Mouse (Mus musculus): ENCODE results near the gene Enah. TPM values are rescaled to one million over a fixed set of nuclear protein-coding genes. Genes with fewer than 3 reads are reported as not detected.
A peak's percentile ranks its signal among the peaks of the same experiment; 100 is the strongest.

The Enah gene
- polyA plus RNA-seq, 1 experiment from 2014 or later = 22.7 TPM

- Histone ChIP-seq H3K9me3 (replicated peaks) (no peaks in the 10 kb centered on the region), H3K9ac (no peak overlapping the region), H3K4me3 (no peak overlapping the region), H3K27ac (ENCODE audit: poor library complexity, severe bottlenecking) (no peak overlapping the region), H3K36me3 (peaks cover 36% of the 10 kb centered on the region), H3K4me2 (no peak overlapping the region), H3K4me1 (replicated peaks) (peaks cover 25% of the 10 kb centered on the region), H3K27me3 (replicated peaks) (no peaks in the 10 kb centered on the region)
- 85% methylated on average over 11 of the region's 11 CpGs for WGBS
- no peak for ATAC-seq (ENCODE audit: insufficient number of reproducible peaks, low FRiP score)
Measured at GRCm38 (mm10) chr1:181901706-181902373, 118.0 kb downstream of the Enah start.

- no peak for ATAC-seq (ENCODE audit: insufficient number of reproducible peaks, low FRiP score)
- peaks cover 25% of the 10 kb centered on the region for H3K4me1 ChIP-seq (replicated peaks)
- H3K9ac ChIP-seq = no peak overlapping the region
- no peak overlapping the region for H3K27ac ChIP-seq (ENCODE audit: poor library complexity, severe bottlenecking)
- H3K36me3 ChIP-seq = peaks cover 27% of the 10 kb centered on the region
- WGBS = 45% methylated on average over 1 of the region's 1 CpGs
- no peaks in the 10 kb centered on the region for H3K27me3 ChIP-seq (replicated peaks)
- no peak overlapping the region for H3K4me2 ChIP-seq
- H3K4me3 ChIP-seq = no peak overlapping the region
- H3K9me3 ChIP-seq (replicated peaks) = no peaks in the 10 kb centered on the region
Measured at GRCm38 (mm10) chr1:181900846-181901245, 118.9 kb downstream of the Enah start.

DNA sequence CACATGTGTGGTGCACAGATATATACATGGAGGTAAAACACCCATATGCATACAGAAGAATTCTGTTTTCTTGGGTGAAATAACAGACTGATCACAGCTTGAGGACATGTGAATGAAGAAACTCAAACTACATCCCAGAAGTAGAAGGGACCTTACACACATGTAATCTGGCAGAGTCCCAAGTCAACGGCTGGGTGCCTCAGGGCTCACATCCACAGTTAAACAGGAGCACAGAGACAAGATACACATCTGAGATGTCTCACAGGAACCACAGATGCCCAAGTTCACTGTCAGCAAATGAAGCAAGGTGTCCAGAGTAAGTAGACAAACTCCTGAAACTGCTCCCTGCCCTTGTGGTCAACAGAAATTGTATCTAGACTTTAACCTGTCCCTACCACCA is 120.8 kb downstream of the Enah start:
- no peak overlapping the region for H3K27ac ChIP-seq (ENCODE audit: poor library complexity, severe bottlenecking)
- H3K27me3 ChIP-seq (replicated peaks) = no peaks in the 10 kb centered on the region
- H3K36me3 ChIP-seq = peaks cover 15% of the 10 kb centered on the region
- H3K4me3 ChIP-seq = no peak overlapping the region
- H3K9ac ChIP-seq = no peak overlapping the region
- H3K4me2 ChIP-seq = no peak overlapping the region
- peaks cover 27% of the 10 kb centered on the region for H3K4me1 ChIP-seq (replicated peaks)
- WGBS = 71% methylated on average over 1 of the region's 1 CpGs
- ATAC-seq (ENCODE audit: insufficient number of reproducible peaks, low FRiP score) = no peak
- no peaks in the 10 kb centered on the region for H3K9me3 ChIP-seq (replicated peaks)

DNA sequence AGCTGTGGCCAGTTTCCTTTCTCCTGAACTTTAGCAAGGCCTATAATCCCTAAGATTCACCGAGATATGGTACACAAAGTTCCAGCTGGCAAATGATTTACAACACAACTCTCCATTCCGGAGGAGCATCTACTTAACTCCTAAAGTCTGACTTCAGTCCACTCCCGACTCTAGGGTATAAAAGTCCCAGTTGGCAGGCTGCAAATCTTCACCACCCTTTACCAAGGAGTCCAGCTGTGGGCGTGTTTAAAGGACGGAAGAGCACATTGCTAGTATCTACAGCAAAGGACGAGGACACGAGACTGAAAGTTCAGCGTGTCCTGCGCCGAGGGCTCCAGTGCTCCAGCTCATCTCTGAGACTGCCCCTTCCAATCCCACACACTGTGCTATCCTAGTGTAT is 122.8 kb downstream of the Enah start:
- Histone ChIP-seq H3K4me3 (no peak overlapping the region), H3K4me1 (replicated peaks) (peaks cover 32% of the 10 kb centered on the region), H3K9ac (no peak overlapping the region), H3K36me3 (no peaks in the 10 kb centered on the region; the same call in 1 of the 2 replicates), H3K27ac (ENCODE audit: poor library complexity, severe bottlenecking) (no peak overlapping the region), H3K27me3 (replicated peaks) (no peaks in the 10 kb centered on the region), H3K4me2 (no peak overlapping the region), H3K9me3 (replicated peaks) (no peaks in the 10 kb centered on the region)
- no peak for ATAC-seq (ENCODE audit: insufficient number of reproducible peaks, low FRiP score)
- 76% methylated on average over 10 of the region's 10 CpGs for WGBS

DNA sequence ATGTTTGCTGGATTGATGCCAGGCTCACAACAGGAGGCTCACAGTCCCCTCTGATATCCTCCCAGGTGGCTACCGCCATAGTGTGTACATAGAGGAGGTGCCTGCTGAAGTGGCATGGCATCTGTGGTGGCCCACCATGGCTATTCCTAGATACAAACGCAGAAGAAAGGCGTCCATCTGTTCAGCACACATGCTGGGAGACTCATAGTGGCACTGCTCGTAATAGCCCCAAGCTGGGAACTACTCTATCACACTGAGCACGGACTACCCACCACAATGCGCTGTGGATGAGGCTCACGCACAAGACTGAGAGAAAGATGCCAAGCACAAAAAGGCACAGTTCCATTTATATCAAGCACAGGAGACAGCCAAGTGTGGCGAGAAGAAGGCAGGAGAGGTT is 126.1 kb downstream of the Enah start:
- Histone ChIP-seq H3K9me3 (replicated peaks) (no peaks in the 10 kb centered on the region), H3K36me3 (no peaks in the 10 kb centered on the region; the same call in 1 of the 2 replicates), H3K9ac (no peak overlapping the region), H3K4me3 (no peak overlapping the region), H3K27ac (ENCODE audit: poor library complexity, severe bottlenecking) (no peak overlapping the region), H3K4me1 (replicated peaks) (peaks cover 17% of the 10 kb centered on the region), H3K4me2 (no peak overlapping the region), H3K27me3 (replicated peaks) (no peaks in the 10 kb centered on the region)
- no peak for ATAC-seq (ENCODE audit: insufficient number of reproducible peaks, low FRiP score)
- 78% methylated on average over 8 of the region's 8 CpGs for WGBS

- Histone ChIP-seq H3K27me3 (replicated peaks) (no peaks in the 10 kb centered on the region), H3K27ac (ENCODE audit: poor library complexity, severe bottlenecking) (no peak overlapping the region), H3K4me3 (no peak overlapping the region), H3K9ac (no peak overlapping the region), H3K36me3 (no peaks in the 10 kb centered on the region), H3K4me2 (no peak overlapping the region), H3K4me1 (replicated peaks) (peaks cover 7% of the 10 kb centered on the region), H3K9me3 (replicated peaks) (no peaks in the 10 kb centered on the region)
- WGBS = 86% methylated on average over 7 of the region's 7 CpGs
- ATAC-seq (ENCODE audit: insufficient number of reproducible peaks, low FRiP score) = no peak
Measured at GRCm38 (mm10) chr1:181889670-181890069, 130.1 kb downstream of the Enah start.

- ATAC-seq (ENCODE audit: insufficient number of reproducible peaks, low FRiP score) = peak; percentile 40; the same call in 1 of the 2 replicates
- Histone ChIP-seq H3K4me1 (replicated peaks) (peaks cover 3% of the 10 kb centered on the region), H3K9me3 (replicated peaks) (no peaks in the 10 kb centered on the region), H3K4me3 (no peak overlapping the region), H3K9ac (0 out of 2 replicates have a peak overlapping the region, but pooled peaks have one; percentile 47), H3K27me3 (replicated peaks) (no peaks in the 10 kb centered on the region), H3K36me3 (no peaks in the 10 kb centered on the region), H3K27ac (ENCODE audit: poor library complexity, severe bottlenecking) (no peak overlapping the region), H3K4me2 (peak overlapping the region; percentile 36; the same call in 1 of the 2 replicates)
- 7% methylated on average over 11 of the region's 11 CpGs for WGBS
Measured at GRCm38 (mm10) chr1:181888801-181889200, 131.0 kb downstream of the Enah start.

GRCm38 (mm10) chr1:181881532-181881931 is 138.3 kb downstream of the Enah start:
- H3K4me2 ChIP-seq = peak overlapping the region; percentile 51
- WGBS = 14% methylated on average over 8 of the region's 8 CpGs
- 0 out of 2 replicates have a peak overlapping the region, but pooled peaks have one; percentile 17 for H3K9ac ChIP-seq
- H3K27me3 ChIP-seq (replicated peaks) = 0 out of 2 replicates have a peak, but pooled peaks cover 5% of the 10 kb centered on the region
- peaks cover 9% of the 10 kb centered on the region for H3K4me1 ChIP-seq (replicated peaks)
- H3K27ac ChIP-seq (ENCODE audit: poor library complexity, severe bottlenecking) = no peak overlapping the region
- H3K36me3 ChIP-seq = no peaks in the 10 kb centered on the region
- ATAC-seq (ENCODE audit: insufficient number of reproducible peaks, low FRiP score) = peak; percentile 37
- no peaks in the 10 kb centered on the region for H3K9me3 ChIP-seq (replicated peaks)
- no peak overlapping the region for H3K4me3 ChIP-seq

DNA sequence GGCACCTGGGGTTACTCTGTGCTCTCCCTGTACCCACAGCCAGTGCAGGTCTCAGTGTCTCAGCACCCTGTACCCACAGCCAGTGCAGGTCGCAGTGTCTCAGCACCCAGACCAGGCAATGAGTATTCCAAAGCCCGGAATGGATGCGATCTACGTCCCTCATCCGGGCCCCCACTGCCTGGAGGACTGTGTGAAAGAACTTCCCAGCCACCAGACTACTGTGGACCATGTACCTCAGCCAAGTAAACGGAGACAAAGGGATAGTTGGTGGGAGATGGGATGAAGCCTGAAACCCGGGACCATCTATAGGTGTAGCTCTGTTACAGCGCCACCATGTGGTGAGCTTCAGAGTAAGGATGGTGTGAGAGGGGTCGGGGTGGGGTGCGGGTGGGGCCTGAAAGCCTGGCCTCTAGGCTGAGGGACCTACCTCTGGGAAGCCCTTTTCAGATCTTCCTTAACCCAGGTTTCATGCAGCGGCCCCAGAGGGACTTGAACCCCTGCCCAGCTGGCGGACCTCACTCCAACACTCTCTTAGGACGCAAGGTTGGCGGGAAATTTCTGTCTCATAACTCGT is 139.0 kb downstream of the Enah start:
- H3K4me2 ChIP-seq = peak overlapping the region; percentile 51
- no peak overlapping the region for H3K4me3 ChIP-seq
- ATAC-seq (ENCODE audit: insufficient number of reproducible peaks, low FRiP score) = no peak
- H3K9me3 ChIP-seq (replicated peaks) = no peaks in the 10 kb centered on the region
- no peak overlapping the region for H3K9ac ChIP-seq
- WGBS = 45% methylated on average over 15 of the region's 15 CpGs
- H3K27me3 ChIP-seq (replicated peaks) = 0 out of 2 replicates have a peak, but pooled peaks cover 5% of the 10 kb centered on the region
- peaks cover 9% of the 10 kb centered on the region for H3K4me1 ChIP-seq (replicated peaks)
- H3K36me3 ChIP-seq = no peaks in the 10 kb centered on the region
- H3K27ac ChIP-seq (ENCODE audit: poor library complexity, severe bottlenecking) = no peak overlapping the region

DNA sequence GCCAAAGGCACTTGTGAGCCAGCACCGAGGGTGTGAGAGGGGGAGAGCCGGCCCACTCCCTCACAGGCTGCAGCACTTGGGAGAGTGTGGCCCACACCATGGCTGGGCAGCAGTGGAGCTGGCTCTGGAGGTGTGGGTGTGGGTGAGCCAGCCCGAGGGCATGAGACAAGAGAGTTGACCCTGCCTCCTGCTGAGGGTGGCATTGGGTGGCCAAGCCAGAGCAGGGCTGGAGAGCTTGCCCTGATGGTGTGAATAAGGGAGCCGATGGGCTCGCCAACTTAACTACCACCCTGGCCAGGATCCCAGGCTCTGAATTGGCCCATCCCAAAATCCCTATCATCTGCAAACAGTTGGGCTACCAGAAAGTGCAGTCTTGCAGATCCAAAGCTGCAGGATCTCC is 141.4 kb downstream of the Enah start:
- H3K4me3 ChIP-seq = no peak overlapping the region
- 0 out of 2 replicates have a peak, but pooled peaks cover 5% of the 10 kb centered on the region for H3K27me3 ChIP-seq (replicated peaks)
- no peaks in the 10 kb centered on the region for H3K36me3 ChIP-seq
- H3K9ac ChIP-seq = no peak overlapping the region
- 68% methylated on average over 5 of the region's 5 CpGs for WGBS
- no peaks in the 10 kb centered on the region for H3K9me3 ChIP-seq (replicated peaks)
- no peak overlapping the region for H3K4me2 ChIP-seq
- 0 out of 2 replicates have a peak, but pooled peaks have one; percentile 9 for ATAC-seq (ENCODE audit: insufficient number of reproducible peaks, low FRiP score)
- H3K4me1 ChIP-seq (replicated peaks) = peaks cover 9% of the 10 kb centered on the region
- no peak overlapping the region for H3K27ac ChIP-seq (ENCODE audit: poor library complexity, severe bottlenecking)

GRCm38 (mm10) chr1:181877088-181877487 is 142.7 kb downstream of the Enah start:
- WGBS = 57% methylated on average over 5 of the region's 5 CpGs
- Histone ChIP-seq H3K27me3 (replicated peaks) (0 out of 2 replicates have a peak, but pooled peaks cover 5% of the 10 kb centered on the region), H3K27ac (ENCODE audit: poor library complexity, severe bottlenecking) (no peak overlapping the region), H3K9ac (no peak overlapping the region), H3K4me2 (no peak overlapping the region), H3K36me3 (no peaks in the 10 kb centered on the region), H3K4me3 (no peak overlapping the region), H3K9me3 (replicated peaks) (no peaks in the 10 kb centered on the region), H3K4me1 (replicated peaks) (peaks cover 16% of the 10 kb centered on the region)
- no peak for ATAC-seq (ENCODE audit: insufficient number of reproducible peaks, low FRiP score)

All from heart, embryonic 12.5 days (tissue).